Mouse (Mus musculus) spleen, postnatal 10 days (tissue): ENCODE data around the gene Nav2.

ENCODE experiments used
- DNase-seq, 2 experiments: peaks; one replicate each; pipeline ENCODE4 v3.0.0; 2021 to 2022; ENCODE audit warnings: low spot score in 2 of 2

The Nav2 gene

GRCm38 (mm10) chr7:48908521-48909341 lies at the start of gene Nav2:
Nav2 (plus strand) TSS chr7:48908716.
- no peak for DNase-seq

- no peak for DNase-seq
Measured at GRCm38 (mm10) chr7:48859362-48859761, 49.2 kb upstream of the Nav2 start.

- no peak for DNase-seq
Measured at GRCm38 (mm10) chr7:48860948-48861347, 47.6 kb upstream of the Nav2 start.

GRCm38 (mm10) chr7:48861796-48862195 lies 46.7 kb upstream of the Nav2 start:
- DNase-seq = no peak

GRCm38 (mm10) chr7:48864199-48864598 lies 44.3 kb upstream of the Nav2 start:
- no peak for DNase-seq

GRCm38 (mm10) chr7:48864671-48865458 lies 43.7 kb upstream of the Nav2 start:
- DNase-seq = no peak

- DNase-seq = peak in 1 of 2 experiments; percentile 36
Measured at GRCm38 (mm10) chr7:48867576-48867975, 40.9 kb upstream of the Nav2 start.

GRCm38 (mm10) chr7:48870144-48870543 lies 38.4 kb upstream of the Nav2 start:
- DNase-seq = no peak

GRCm38 (mm10) chr7:48870579-48871180 lies 37.8 kb upstream of the Nav2 start:
- no peak for DNase-seq

- DNase-seq = no peak
Measured at GRCm38 (mm10) chr7:48871292-48871691, 37.2 kb upstream of the Nav2 start.

- no peak for DNase-seq
Measured at GRCm38 (mm10) chr7:48875096-48875495, 33.4 kb upstream of the Nav2 start.

- peak in 1 of 2 experiments; percentile 48 for DNase-seq
Measured at GRCm38 (mm10) chr7:48876526-48876925, 32.0 kb upstream of the Nav2 start.

- DNase-seq = no peak
Measured at GRCm38 (mm10) chr7:48877786-48878390, 30.6 kb upstream of the Nav2 start.

GRCm38 (mm10) chr7:48879574-48879973 lies 28.9 kb upstream of the Nav2 start:
- no peak for DNase-seq

- DNase-seq = peak; percentile 96 to 99
Measured at GRCm38 (mm10) chr7:48880591-48881481, 27.7 kb upstream of the Nav2 start.

GRCm38 (mm10) chr7:48881486-48881885 lies 27.0 kb upstream of the Nav2 start, which contains the start of gene E2f8:
E2f8 (minus strand) TSS chr7:48881596.
- DNase-seq = peak; percentile 77 to 89

- DNase-seq = peak; percentile 62 to 63
Measured at GRCm38 (mm10) chr7:48881971-48882609, 26.4 kb upstream of the Nav2 start.

- DNase-seq = no peak
Measured at GRCm38 (mm10) chr7:48883525-48884265, 24.8 kb upstream of the Nav2 start.

GRCm38 (mm10) chr7:48884266-48884611 lies 24.3 kb upstream of the Nav2 start:
- DNase-seq = no peak

- DNase-seq = no peak
Measured at GRCm38 (mm10) chr7:48887973-48888372, 20.5 kb upstream of the Nav2 start.
